Mouse (Mus musculus) embryonic fibroblast, embryonic 13.5 days (primary cell): ENCODE data around the gene Use1.

Source experiments
- CTCF ChIP-seq: IDR thresholded peaks from 2 replicates; pipeline ENCODE4 v1.5.1; 2011; ENCODE audit warnings: mild to moderate bottlenecking, control low read depth, low read length, moderate library complexity, borderline replicate concordance; ENCODE audit not compliant: insufficient read depth
- POLR2A ChIP-seq: IDR thresholded peaks from 2 replicates; pipeline ENCODE4 v1.6.1; 2011; ENCODE audit warnings: low read depth, mild to moderate bottlenecking, control low read depth, low read length, moderate library complexity

DNA sequence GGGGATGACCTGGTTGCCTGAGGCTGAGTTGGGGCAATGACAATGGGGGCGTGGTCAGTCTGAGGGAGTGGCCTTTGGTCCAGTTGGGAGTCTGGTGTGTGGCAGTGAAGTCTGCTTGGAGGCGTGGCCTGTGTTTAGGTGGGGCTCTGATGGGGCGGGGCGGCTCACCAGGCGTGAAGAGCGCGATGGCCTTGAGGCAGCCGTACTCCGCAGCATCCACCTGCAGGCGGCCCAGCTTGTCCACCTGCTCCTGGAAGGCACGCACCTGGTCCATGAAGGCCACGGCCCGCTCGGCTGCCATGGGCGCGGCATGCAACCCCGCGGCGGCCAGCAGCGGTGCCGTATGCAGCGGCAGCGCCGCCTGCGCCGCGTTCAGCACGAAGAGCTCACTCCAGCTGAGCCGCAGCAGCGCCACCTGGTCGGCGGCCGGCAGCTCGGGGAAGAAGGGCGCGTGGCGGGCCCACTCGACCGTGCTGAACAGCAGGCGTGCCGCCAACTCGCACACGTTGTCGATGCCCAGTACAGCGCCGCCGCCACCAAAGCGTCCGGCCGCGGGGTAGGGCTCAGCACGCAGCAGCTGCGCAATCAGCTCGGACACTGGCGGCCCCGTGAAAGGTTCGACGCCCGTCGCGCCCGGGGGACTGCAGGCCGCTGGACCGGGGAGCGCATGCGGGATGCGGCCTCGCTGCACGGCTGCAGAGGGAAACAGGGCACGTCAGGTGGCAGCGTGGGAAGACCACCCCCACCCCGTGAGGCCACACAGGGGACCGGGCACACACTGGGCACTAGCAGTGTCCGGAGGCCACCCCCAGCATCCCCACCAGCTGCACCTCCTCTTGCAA lies 9.2 kb downstream of the Use1 start:
- TF ChIP-seq CTCF (peak; percentile 12; the same call in 1 of the 2 replicates), POLR2A (no peak)
